Mouse (Mus musculus): ENCODE measurements around the gene Vps33b. TPM values are rescaled to one million over a fixed set of nuclear protein-coding genes. Genes with fewer than 3 reads are reported as not detected.

Gene Vps33b
- polyA plus RNA-seq, 1 experiment from 2014 or later = 2.8 TPM

GRCm38 (mm10) chr7:80232489-80233029 is 36.9 kb upstream of the Vps33b start, which contains the start of the genes Cib1 and Gdpgp1:
Cib1 (minus strand) TSS chr7:80232813.
Gdpgp1 (plus strand) TSS chr7:80232865.
- Histone ChIP-seq H3K9ac (replicated peaks; ENCODE audit: low read depth) (peak within 1 kb of the TSS; percentile 48), H3K4me2 (replicated peaks; ENCODE audit: low read depth, low read length) (peak within 1 kb of the TSS; percentile 67), H3K9me3 (ENCODE audit: low read length) (no peaks in the 10 kb centered on the region), H3K4me3 (ENCODE audit: low read depth, low read length) (peak within 1 kb of the TSS; percentile 59), H3K27me3 (replicated peaks; ENCODE audit: insufficient read depth, low read length) (no peaks in the 10 kb centered on the region), H3K27ac (ENCODE audit: low read length) (peak within 1 kb of the TSS; percentile 74), H3K4me1 (ENCODE audit: insufficient read depth, low read depth, low read length) (0 out of 2 replicates have a peak, but pooled peaks cover 2% of the 10 kb centered on the region), H3K36me3 (ENCODE audit: insufficient read depth, low read length) (0 out of 2 replicates have a peak, but pooled peaks cover 4% of the 10 kb centered on the region)
- ATAC-seq (peak; percentile 99), DNase-seq (ENCODE audit: low spot score) (peak; percentile 98)
- under 1% methylated on average over 51 of the region's 56 CpGs for WGBS
- TF ChIP-seq CTCF (IDR thresholded peaks at IDR 0.05) = peak; percentile 25
- TF ChIP-seq EP300 (IDR thresholded peaks at IDR 0.05) = no peak

GRCm38 (mm10) chr7:80233799-80234198 is 35.6 kb upstream of the Vps33b start:
- no peak for DNase-seq (ENCODE audit: low spot score)
- 59% methylated on average over 9 of the region's 9 CpGs for WGBS
- Histone ChIP-seq H3K4me1 (ENCODE audit: insufficient read depth, low read depth, low read length) (0 out of 2 replicates have a peak, but pooled peaks cover 2% of the 10 kb centered on the region), H3K9ac (replicated peaks; ENCODE audit: low read depth) (no peak overlapping the region), H3K27me3 (replicated peaks; ENCODE audit: insufficient read depth, low read length) (no peaks in the 10 kb centered on the region), H3K27ac (ENCODE audit: low read length) (no peak overlapping the region), H3K4me3 (ENCODE audit: low read depth, low read length) (no peak overlapping the region), H3K4me2 (replicated peaks; ENCODE audit: low read depth, low read length) (peak overlapping the region; percentile 67), H3K9me3 (ENCODE audit: low read length) (no peaks in the 10 kb centered on the region), H3K36me3 (ENCODE audit: insufficient read depth, low read length) (peaks cover 7% of the 10 kb centered on the region; the same call in 1 of the 2 replicates)
- no peak for ATAC-seq
- TF ChIP-seq EP300 (IDR thresholded peaks at IDR 0.05) (no peak), CTCF (IDR thresholded peaks at IDR 0.05) (no peak)

GRCm38 (mm10) chr7:80238542-80238941 is 30.9 kb upstream of the Vps33b start:
- no peak overlapping the region for H3K4me2 ChIP-seq (replicated peaks; ENCODE audit: low read depth, low read length)
- no peak for ATAC-seq
- H3K4me3 ChIP-seq (ENCODE audit: low read depth, low read length) = no peak overlapping the region
- TF ChIP-seq CTCF (IDR thresholded peaks at IDR 0.05) (no peak), EP300 (IDR thresholded peaks at IDR 0.05) (no peak)
- no peak overlapping the region for H3K9ac ChIP-seq (replicated peaks; ENCODE audit: low read depth)
- WGBS = 89% methylated on average over 10 of the region's 10 CpGs
- H3K36me3 ChIP-seq (ENCODE audit: insufficient read depth, low read length) = peaks cover 18% of the 10 kb centered on the region; the same call in 1 of the 2 replicates
- no peaks in the 10 kb centered on the region for H3K27me3 ChIP-seq (replicated peaks; ENCODE audit: insufficient read depth, low read length)
- H3K27ac ChIP-seq (ENCODE audit: low read length) = no peak overlapping the region
- H3K9me3 ChIP-seq (ENCODE audit: low read length) = no peaks in the 10 kb centered on the region
- no peak for DNase-seq (ENCODE audit: low spot score)
- no peaks in the 10 kb centered on the region for H3K4me1 ChIP-seq (ENCODE audit: insufficient read depth, low read depth, low read length)

GRCm38 (mm10) chr7:80241661-80242060 is 27.8 kb upstream of the Vps33b start:
- no peak overlapping the region for H3K27ac ChIP-seq (ENCODE audit: low read length)
- H3K9ac ChIP-seq (replicated peaks; ENCODE audit: low read depth) = no peak overlapping the region
- H3K4me3 ChIP-seq (ENCODE audit: low read depth, low read length) = no peak overlapping the region
- DNase-seq (ENCODE audit: low spot score) (peak; percentile 6), ATAC-seq (no peak)
- H3K4me2 ChIP-seq (replicated peaks; ENCODE audit: low read depth, low read length) = no peak overlapping the region
- H3K27me3 ChIP-seq (replicated peaks; ENCODE audit: insufficient read depth, low read length) = no peaks in the 10 kb centered on the region
- WGBS = 49% methylated on average over 4 of the region's 4 CpGs
- TF ChIP-seq EP300 (IDR thresholded peaks at IDR 0.05) (no peak), CTCF (IDR thresholded peaks at IDR 0.05) (no peak)
- H3K4me1 ChIP-seq (ENCODE audit: insufficient read depth, low read depth, low read length) = no peaks in the 10 kb centered on the region
- H3K36me3 ChIP-seq (ENCODE audit: insufficient read depth, low read length) = peaks cover 18% of the 10 kb centered on the region; the same call in 1 of the 2 replicates
- H3K9me3 ChIP-seq (ENCODE audit: low read length) = no peaks in the 10 kb centered on the region

- Histone ChIP-seq H3K27me3 (replicated peaks; ENCODE audit: insufficient read depth, low read length) (no peaks in the 10 kb centered on the region), H3K4me1 (ENCODE audit: insufficient read depth, low read depth, low read length) (no peaks in the 10 kb centered on the region), H3K36me3 (ENCODE audit: insufficient read depth, low read length) (0 out of 2 replicates have a peak, but pooled peaks cover 5% of the 10 kb centered on the region), H3K27ac (ENCODE audit: low read length) (no peak overlapping the region), H3K9me3 (ENCODE audit: low read length) (no peaks in the 10 kb centered on the region), H3K9ac (replicated peaks; ENCODE audit: low read depth) (no peak overlapping the region), H3K4me2 (replicated peaks; ENCODE audit: low read depth, low read length) (no peak overlapping the region), H3K4me3 (ENCODE audit: low read depth, low read length) (no peak overlapping the region)
- TF ChIP-seq CTCF (IDR thresholded peaks at IDR 0.05) (no peak), EP300 (IDR thresholded peaks at IDR 0.05) (no peak)
- DNase-seq (ENCODE audit: low spot score) (no peak), ATAC-seq (no peak)
- 91% methylated on average over 4 of the region's 4 CpGs for WGBS
Measured at GRCm38 (mm10) chr7:80244851-80245250, 24.6 kb upstream of the Vps33b start.

GRCm38 (mm10) chr7:80246148-80246721 is 23.2 kb upstream of the Vps33b start, which contains the start of gene Ttll13:
Ttll13 (plus strand) TSS chr7:80246376.
- Histone ChIP-seq H3K9me3 (ENCODE audit: low read length) (no peaks in the 10 kb centered on the region), H3K4me1 (ENCODE audit: insufficient read depth, low read depth, low read length) (no peaks in the 10 kb centered on the region), H3K27me3 (replicated peaks; ENCODE audit: insufficient read depth, low read length) (no peaks in the 10 kb centered on the region), H3K27ac (ENCODE audit: low read length) (peak within 1 kb of the TSS; percentile 84), H3K9ac (replicated peaks; ENCODE audit: low read depth) (0 out of 2 replicates have a peak within 1 kb of the TSS, but pooled peaks have one; percentile 50), H3K4me2 (replicated peaks; ENCODE audit: low read depth, low read length) (peak within 1 kb of the TSS; percentile 65), H3K4me3 (ENCODE audit: low read depth, low read length) (peak within 1 kb of the TSS; percentile 55), H3K36me3 (ENCODE audit: insufficient read depth, low read length) (0 out of 2 replicates have a peak, but pooled peaks cover 3% of the 10 kb centered on the region)
- TF ChIP-seq CTCF (IDR thresholded peaks at IDR 0.05) (peak; percentile 64), EP300 (IDR thresholded peaks at IDR 0.05) (peak; percentile 62)
- under 1% methylated on average over 46 of the region's 48 CpGs for WGBS
- ATAC-seq = peak; percentile 99
- peak; percentile 99 for DNase-seq (ENCODE audit: low spot score)
